In genomic region chr15:78172899-78173817, GRCm38 (mm10) we compare ENCODE assay signal across 8 mouse cellular contexts. TPM values are rescaled to one million over a fixed set of nuclear protein-coding genes. Genes with fewer than 3 reads are reported as not detected.
DNase-seq lines count a peak whose midpoint lies in the region; ATAC-seq and TF ChIP-seq lines count a peak whose summit lies in the region.

No protein-coding gene starts in this region.

- TF ChIP-seq POLR2A in bone marrow, adult 2 months (IDR thresholded peaks at IDR 0.05; ENCODE audit: borderline replicate concordance, control insufficient read depth, low read depth, low read length) = no peak

- H3K9ac ChIP-seq in kidney, embryonic 15.5 days = peak overlapping the region; percentile 77
- peak overlapping the region; percentile 76 for H3K9ac ChIP-seq in heart, embryonic 14.5 days (ENCODE audit: low read length)
- peak overlapping the region; percentile 84 for H3K9ac ChIP-seq in liver, embryonic 13.5 days
- peak overlapping the region; percentile 47 for H3K9ac ChIP-seq in stomach, embryonic 15.5 days

- no peaks in the 10 kb centered on the region for H3K9me3 ChIP-seq in kidney, embryonic 15.5 days (replicated peaks)
- no peaks in the 10 kb centered on the region for H3K9me3 ChIP-seq in heart, embryonic 14.5 days (ENCODE audit: control insufficient read depth, low read length)
- H3K9me3 ChIP-seq in liver, embryonic 13.5 days (replicated peaks) = no peaks in the 10 kb centered on the region
- no peaks in the 10 kb centered on the region for H3K9me3 ChIP-seq in stomach, embryonic 15.5 days

- H3K4me1 ChIP-seq in kidney, embryonic 15.5 days = peaks cover 17% of the 10 kb centered on the region
- H3K4me1 ChIP-seq in bone marrow, adult 2 months (ENCODE audit: control insufficient read depth, insufficient read depth, low read length) = peaks cover 3% of the 10 kb centered on the region; the same call in 1 of the 2 replicates
- peaks cover 5 to 9% of the 10 kb centered on the region in 2 experiments for H3K4me1 ChIP-seq in heart, embryonic 14.5 days (ENCODE audit: control insufficient read depth in 2 of 2, insufficient read depth in 2 of 2, low read length in 2 of 2)
- peaks cover 32% of the 10 kb centered on the region for H3K4me1 ChIP-seq in liver, embryonic 13.5 days (replicated peaks)
- H3K4me1 ChIP-seq in stomach, embryonic 15.5 days = peaks cover 17% of the 10 kb centered on the region

- H3K36me3 ChIP-seq in kidney, embryonic 15.5 days = no peaks in the 10 kb centered on the region
- H3K36me3 ChIP-seq in heart, embryonic 14.5 days (ENCODE audit: control insufficient read depth, insufficient read depth, low read length) = no peaks in the 10 kb centered on the region
- no peaks in the 10 kb centered on the region for H3K36me3 ChIP-seq in liver, embryonic 13.5 days
- no peaks in the 10 kb centered on the region for H3K36me3 ChIP-seq in stomach, embryonic 15.5 days

- 0 out of 2 replicates have a peak overlapping the region, but pooled peaks have one; percentile 60 for H3K27ac ChIP-seq in kidney, embryonic 15.5 days
- no peak overlapping the region for H3K27ac ChIP-seq in bone marrow, adult 2 months (ENCODE audit: control insufficient read depth, insufficient read depth, low read depth, low read length, poor library complexity)
- no peak overlapping the region for H3K27ac ChIP-seq in heart, embryonic 14.5 days (replicated peaks in 1 of 2; ENCODE audit: control insufficient read depth in 1 of 2, insufficient read depth in 1 of 2, low read depth in 2 of 2, low read length in 2 of 2)
- peak overlapping the region; percentile 55 for H3K27ac ChIP-seq in liver, embryonic 13.5 days
- H3K27ac ChIP-seq in stomach, embryonic 15.5 days = peak overlapping the region; percentile 48; the same call in 1 of the 2 replicates

- 27% methylated on average over 26 of the region's 26 CpGs for WGBS in kidney, embryonic 15.5 days
- 24% methylated on average over 26 of the region's 26 CpGs for WGBS in bone marrow, adult 2 months
- 24% methylated on average over 26 of the region's 26 CpGs for WGBS in heart, embryonic 14.5 days
- WGBS in liver, embryonic 13.5 days (ENCODE audit: insufficient replicate concordance) = 24% methylated on average over 26 of the region's 26 CpGs
- 19% methylated on average over 26 of the region's 26 CpGs for WGBS in stomach, embryonic 15.5 days

- no peak for TF ChIP-seq CTCF in bone marrow, adult 2 months (IDR thresholded peaks at IDR 0.05; ENCODE audit: control insufficient read depth, insufficient read depth, low read length)

- no peak; the same call in 1 of the 2 replicates for ATAC-seq in kidney, embryonic 15.5 days (replicated peaks; ENCODE audit: low FRiP score)
- no peak for ATAC-seq in heart, embryonic 14.5 days (ENCODE audit: insufficient number of reproducible peaks, insufficient read depth, low FRiP score, low read depth)
- no peak for ATAC-seq in liver, embryonic 13.5 days (ENCODE audit: low read depth)
- ATAC-seq in stomach, embryonic 15.5 days (ENCODE audit: insufficient read depth, low FRiP score, low read depth) = no peak

- H3K27me3 ChIP-seq in kidney, embryonic 15.5 days = no peaks in the 10 kb centered on the region
- H3K27me3 ChIP-seq in heart, embryonic 14.5 days (ENCODE audit: control insufficient read depth, insufficient read depth, low read length) = no peaks in the 10 kb centered on the region; the same call in 1 of the 2 replicates
- no peaks in the 10 kb centered on the region for H3K27me3 ChIP-seq in liver, embryonic 13.5 days
- H3K27me3 ChIP-seq in stomach, embryonic 15.5 days (replicated peaks) = no peaks in the 10 kb centered on the region

- peak overlapping the region; percentile 91 for H3K4me2 ChIP-seq in kidney, embryonic 15.5 days
- H3K4me2 ChIP-seq in heart, embryonic 14.5 days (ENCODE audit: low read length) = peak overlapping the region; percentile 84
- peak overlapping the region; percentile 96 for H3K4me2 ChIP-seq in liver, embryonic 13.5 days
- H3K4me2 ChIP-seq in stomach, embryonic 15.5 days = peak overlapping the region; percentile 96

- H3K4me3 ChIP-seq in kidney, embryonic 15.5 days (replicated peaks) = peak overlapping the region; percentile 78
- peak overlapping the region; percentile 69 for H3K4me3 ChIP-seq in bone marrow, adult 2 months (replicated peaks; ENCODE audit: control insufficient read depth, low read depth, low read length)
- peak overlapping the region; percentile 56 to 79 for H3K4me3 ChIP-seq in heart, embryonic 14.5 days (ENCODE audit: control insufficient read depth in 1 of 2, insufficient read depth in 1 of 2, low read depth in 1 of 2, low read length in 2 of 2)
- peak overlapping the region; percentile 80 for H3K4me3 ChIP-seq in liver, embryonic 13.5 days (replicated peaks)
- peak overlapping the region; percentile 73 for H3K4me3 ChIP-seq in stomach, embryonic 15.5 days (replicated peaks)

- DNase-seq in kidney, postnatal 36 days = no peak
- DNase-seq in liver, embryonic 13.5 days = no peak
- no peak for DNase-seq in spleen, postnatal 10 days (ENCODE audit: low spot score in 2 of 2)
- DNase-seq in spleen, postnatal 4 days (ENCODE audit: low spot score in 2 of 2) = no peak

RNA-seq across cellular contexts. Expression of gene Ift27, which starts 0.7 kb away (rescaled TPM):
- polyA plus RNA-seq in kidney, embryonic 15.5 days (2015; fragmentation: Nextera tagmentation; extraction: Ambion mirVana) = 88.8 and 90.2 TPM in 2 replicates
- polyA plus RNA-seq in bone marrow, adult 2 months (2011; ENCODE audit: insufficient read depth, insufficient read length, low replicate concordance, missing spikeins) = 14.3 and 15.1 TPM in 2 replicates
- polyA plus RNA-seq in heart, embryonic 14.5 days (2014; fragmentation: Nextera tagmentation; extraction: Ambion mirVana) = 44.7 and 48.7 TPM in 2 replicates
- polyA plus RNA-seq in liver, embryonic 13.5 days (2015; fragmentation: Nextera tagmentation; extraction: Ambion mirVana) = 45.7 and 45.9 TPM in 2 replicates
- 64.6 and 70.7 TPM in 2 replicates for polyA plus RNA-seq in stomach, embryonic 15.5 days (2015; fragmentation: Nextera tagmentation; extraction: Ambion mirVana)

RNA-seq across cellular contexts. Expression of gene Pvalb, which starts 33.0 kb away (rescaled TPM):
- polyA plus RNA-seq in kidney, embryonic 15.5 days (2015; fragmentation: Nextera tagmentation; extraction: Ambion mirVana) = not detected in 2 replicates
- polyA plus RNA-seq in bone marrow, adult 2 months (2011; ENCODE audit: insufficient read depth, insufficient read length, low replicate concordance, missing spikeins) = 2.0 and 11.3 TPM in 2 replicates
- polyA plus RNA-seq in heart, embryonic 14.5 days (2014; fragmentation: Nextera tagmentation; extraction: Ambion mirVana) = 0.71 and 1.7 TPM in 2 replicates
- not detected in 2 replicates for polyA plus RNA-seq in liver, embryonic 13.5 days (2015; fragmentation: Nextera tagmentation; extraction: Ambion mirVana)
- 0.37 TPM in 1 of 2 replicates, not detected in the other for polyA plus RNA-seq in stomach, embryonic 15.5 days (2015; fragmentation: Nextera tagmentation; extraction: Ambion mirVana)

RNA-seq across cellular contexts. Expression of gene Cacng2, which starts 53.3 kb away (rescaled TPM):
- 0.03 TPM in 1 of 2 replicates, not detected in the other for polyA plus RNA-seq in kidney, embryonic 15.5 days (2015; fragmentation: Nextera tagmentation; extraction: Ambion mirVana)
- polyA plus RNA-seq in bone marrow, adult 2 months (2011; ENCODE audit: insufficient read depth, insufficient read length, low replicate concordance, missing spikeins) = 0.27 TPM in 1 of 2 replicates, not detected in the other
- not detected in 2 replicates for polyA plus RNA-seq in heart, embryonic 14.5 days (2014; fragmentation: Nextera tagmentation; extraction: Ambion mirVana)
- not detected in 2 replicates for polyA plus RNA-seq in liver, embryonic 13.5 days (2015; fragmentation: Nextera tagmentation; extraction: Ambion mirVana)
- 0.12 and 0.13 TPM in 2 replicates for polyA plus RNA-seq in stomach, embryonic 15.5 days (2015; fragmentation: Nextera tagmentation; extraction: Ambion mirVana)

Comparison
In these comparisons a context has a peak if more than half of its experiments do, and no peak if none do; other contexts are left out.
1. H3K27ac ChIP-seq: peak in kidney, embryonic 15.5 days (single experiment), liver, embryonic 13.5 days (single experiment) and stomach, embryonic 15.5 days (single experiment); none in bone marrow, adult 2 months (single experiment) and heart, embryonic 14.5 days (0 of 2).
2. Peak in every context shown above with its lines, with median percentiles within 50 percentile points of each other: H3K4me2 ChIP-seq, H3K4me3 ChIP-seq and H3K9ac ChIP-seq.